Mouse (Mus musculus): ENCODE measurements around the gene Tasp1.
"Not testable (repeated sequence)": the region's sequence is repeated elsewhere in the genome, so short reads cannot be mapped to it uniquely, and the experiment has no call there.

The Tasp1 gene

GRCm38 (mm10) chr2:140058125-140058524 lies 8.5 kb downstream of the Tasp1 start:
- no peak for DNase-seq (ENCODE audit: low spot score in 2 of 2)

DNA sequence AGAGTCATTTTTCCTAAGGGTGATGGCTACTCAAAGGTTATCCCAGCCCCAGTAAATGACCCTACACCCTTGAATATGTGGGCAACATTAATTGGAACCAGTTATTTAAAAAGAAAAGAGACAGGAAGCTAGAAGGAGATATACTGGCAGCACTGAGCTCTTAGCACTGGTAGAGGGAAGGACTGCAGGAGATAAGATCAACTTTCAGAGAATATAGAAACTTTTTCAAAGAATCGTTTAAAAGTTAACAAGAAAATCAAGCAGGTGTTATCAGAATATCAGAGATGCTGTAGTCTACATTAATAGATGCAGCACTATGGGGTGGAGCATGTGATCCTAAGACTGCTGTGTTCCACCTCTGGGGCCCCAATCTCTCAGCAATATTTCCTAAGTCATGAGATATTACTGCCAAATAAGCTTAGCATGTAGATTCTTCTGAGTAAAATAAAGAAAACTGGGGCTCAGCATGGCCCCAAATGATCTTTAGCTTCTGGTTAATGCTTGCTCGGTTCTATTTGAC lies 14.9 kb downstream of the Tasp1 start:
- DNase-seq (ENCODE audit: low spot score in 2 of 2): no peak

GRCm38 (mm10) chr2:140042522-140043131 lies 24.0 kb downstream of the Tasp1 start:
- DNase-seq (ENCODE audit: low spot score in 2 of 2): peak; percentile 28 to 30

DNA sequence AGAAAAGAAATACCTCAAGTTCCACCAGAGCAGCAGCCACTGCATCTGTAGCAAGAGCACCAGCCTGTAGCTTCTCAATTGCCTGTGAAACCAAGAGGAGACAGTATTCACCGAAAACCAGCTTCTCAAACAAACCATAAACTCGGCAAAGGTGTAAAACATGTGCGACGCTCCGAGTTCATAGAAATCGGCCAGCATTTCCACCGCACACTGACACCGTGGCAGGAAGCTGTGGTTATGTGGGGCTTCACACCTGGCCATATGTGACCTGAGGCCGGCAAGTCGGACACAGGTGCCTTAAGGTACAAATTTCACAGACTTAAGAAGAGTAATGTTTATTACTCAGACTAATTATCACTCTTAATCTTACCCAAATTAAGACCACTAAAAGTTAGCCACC lies 24.5 kb downstream of the Tasp1 start:
- DNase-seq (ENCODE audit: low spot score in 2 of 2): peak; percentile 52 to 55

DNA sequence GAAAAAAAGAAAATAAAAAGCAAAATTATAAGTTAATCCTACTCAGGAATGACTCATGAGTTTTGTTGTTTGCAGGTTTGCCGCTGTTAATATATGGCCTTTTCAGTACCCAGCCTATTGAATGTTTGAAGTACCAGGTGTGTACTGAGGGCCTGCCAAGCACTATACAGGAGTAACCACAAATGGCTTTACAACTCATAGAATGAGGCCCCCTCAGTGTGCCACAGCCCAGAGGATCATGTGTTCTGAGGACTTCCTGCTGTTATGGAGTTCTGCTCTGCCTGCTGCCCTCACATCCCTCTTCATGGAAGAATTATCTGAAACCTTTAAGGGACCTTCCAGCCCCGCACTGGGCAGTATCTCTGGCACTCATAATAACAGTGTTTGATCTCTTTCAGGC lies 29.1 kb downstream of the Tasp1 start:
- peak; percentile 33 to 39 for DNase-seq (ENCODE audit: low spot score in 2 of 2)

- DNase-seq (ENCODE audit: low spot score in 2 of 2): no peak
Observed at GRCm38 (mm10) chr2:140036854-140037253, 29.8 kb downstream of the Tasp1 start.

GRCm38 (mm10) chr2:140024937-140025336 lies 41.7 kb downstream of the Tasp1 start:
- DNase-seq (ENCODE audit: low spot score in 2 of 2): no peak

- no peak for DNase-seq (ENCODE audit: low spot score in 2 of 2)
Observed at GRCm38 (mm10) chr2:140007406-140007805, 59.2 kb downstream of the Tasp1 start.

- no peak for DNase-seq (ENCODE audit: low spot score in 2 of 2)
Observed at GRCm38 (mm10) chr2:139998170-139998569, 68.4 kb downstream of the Tasp1 start.

- peak in 1 of 2 experiments; percentile 20 for DNase-seq (ENCODE audit: low spot score in 2 of 2)
Observed at GRCm38 (mm10) chr2:139989907-139990306, 76.7 kb downstream of the Tasp1 start.

DNA sequence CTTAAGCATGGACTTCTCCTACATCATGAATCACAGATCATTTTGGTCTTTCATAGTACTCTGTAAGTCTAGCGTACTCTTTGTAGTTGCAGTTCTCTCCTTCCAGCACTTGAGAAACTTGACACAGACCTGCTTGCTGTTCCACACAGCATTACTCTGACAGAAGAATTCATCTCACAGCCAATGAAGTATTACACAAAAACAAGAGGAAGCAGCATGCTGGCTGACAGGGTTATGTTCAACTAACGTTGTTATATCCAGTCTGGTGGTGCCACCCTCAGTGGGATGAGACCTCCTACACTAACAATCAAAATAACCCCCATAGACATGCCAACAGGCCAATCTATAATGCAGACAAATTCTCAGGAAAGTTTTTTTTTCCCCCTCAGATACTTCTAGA lies 99.2 kb downstream of the Tasp1 start:
- no peak for DNase-seq (ENCODE audit: low spot score in 2 of 2)

DNA sequence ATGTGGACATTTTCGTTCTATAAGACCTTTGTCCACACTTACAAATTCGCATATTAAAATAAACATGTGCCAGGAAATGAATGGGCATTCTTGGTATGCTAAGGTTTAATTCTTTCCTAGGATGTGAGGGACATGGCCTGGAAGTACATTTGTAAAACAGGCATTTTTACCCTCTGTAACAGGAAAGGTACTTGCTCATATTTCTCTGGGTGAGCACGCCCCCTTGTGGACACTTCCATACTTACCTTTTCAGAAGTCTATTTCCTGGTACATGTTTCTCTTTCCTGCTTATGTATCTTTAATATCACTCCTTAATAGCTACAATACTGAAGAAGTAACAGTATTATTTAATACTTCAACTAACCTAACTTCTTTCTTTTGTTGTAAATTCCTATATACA lies 100.3 kb downstream of the Tasp1 start:
- DNase-seq (ENCODE audit: low spot score in 2 of 2): peak; percentile 36 to 69

DNA sequence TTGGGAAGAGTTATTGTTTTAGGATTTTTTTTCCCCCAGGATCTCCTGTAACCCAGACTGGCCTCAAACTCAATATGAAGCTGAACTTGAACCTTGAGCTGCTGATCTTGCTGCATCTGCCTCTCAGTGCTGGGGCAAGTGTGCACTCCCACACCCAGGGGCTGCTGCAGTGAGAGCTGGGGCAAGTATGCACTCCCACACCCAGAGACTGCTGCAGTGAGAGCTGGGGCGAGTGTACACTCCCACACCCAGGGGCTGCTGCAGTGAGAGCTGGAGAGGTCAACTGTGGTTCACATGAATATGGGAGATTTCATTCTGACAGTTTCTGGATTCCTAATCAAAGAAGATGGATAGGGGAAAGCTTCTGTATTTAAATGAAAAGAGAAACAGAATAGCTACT lies 117.8 kb downstream of the Tasp1 start:
- no peak for DNase-seq (ENCODE audit: low spot score in 2 of 2)

- peak; percentile 28 to 34 for DNase-seq (ENCODE audit: low spot score in 2 of 2)
Observed at GRCm38 (mm10) chr2:139937581-139937980, 129.0 kb downstream of the Tasp1 start.

DNA sequence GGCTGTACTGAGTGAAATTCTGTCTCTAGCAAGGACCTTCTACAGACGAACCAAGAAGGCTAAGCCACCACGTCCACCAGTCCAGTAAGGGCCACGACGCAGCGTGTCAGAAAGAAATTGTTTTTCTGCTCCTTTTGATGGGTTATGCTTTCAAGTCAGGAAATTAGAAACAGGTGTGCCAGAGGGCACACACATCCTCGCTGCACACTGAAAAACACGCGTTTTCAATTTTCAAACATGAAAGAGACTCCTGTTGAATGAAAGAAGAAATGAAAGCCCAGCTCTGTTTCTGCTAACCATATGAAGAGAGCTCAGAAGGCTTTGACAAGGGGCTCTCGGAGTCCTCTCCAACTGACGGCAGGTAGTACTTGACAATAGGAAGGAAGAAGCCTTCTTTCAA lies 132.0 kb downstream of the Tasp1 start:
- peak; percentile 45 to 50 for DNase-seq (ENCODE audit: low spot score in 2 of 2)

DNA sequence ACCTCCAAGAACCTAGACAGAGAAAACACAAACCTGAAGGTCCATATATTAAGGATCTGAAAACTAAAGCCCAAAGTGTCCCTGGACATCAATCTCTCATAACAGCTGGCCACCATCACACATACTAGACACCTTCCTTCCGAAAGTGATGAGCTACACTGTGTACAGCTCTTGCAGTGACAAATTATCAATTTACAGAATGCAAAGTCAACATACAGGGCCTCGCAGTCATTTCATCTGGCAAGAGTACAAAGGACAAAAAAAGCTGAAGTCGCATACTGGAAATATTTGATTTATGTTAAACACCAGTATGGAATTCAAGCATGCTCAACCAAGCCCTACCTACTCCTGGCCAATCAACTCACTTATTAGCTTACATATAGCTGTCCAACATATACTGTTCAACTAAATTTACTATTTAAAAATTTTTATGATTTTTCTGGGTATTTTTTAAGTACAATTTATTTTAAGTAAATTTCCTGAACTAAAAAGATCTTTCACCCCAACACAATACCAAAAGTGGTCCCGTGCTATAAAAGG lies 132.5 kb downstream of the Tasp1 start:
- no peak for DNase-seq (ENCODE audit: low spot score in 2 of 2)

DNA sequence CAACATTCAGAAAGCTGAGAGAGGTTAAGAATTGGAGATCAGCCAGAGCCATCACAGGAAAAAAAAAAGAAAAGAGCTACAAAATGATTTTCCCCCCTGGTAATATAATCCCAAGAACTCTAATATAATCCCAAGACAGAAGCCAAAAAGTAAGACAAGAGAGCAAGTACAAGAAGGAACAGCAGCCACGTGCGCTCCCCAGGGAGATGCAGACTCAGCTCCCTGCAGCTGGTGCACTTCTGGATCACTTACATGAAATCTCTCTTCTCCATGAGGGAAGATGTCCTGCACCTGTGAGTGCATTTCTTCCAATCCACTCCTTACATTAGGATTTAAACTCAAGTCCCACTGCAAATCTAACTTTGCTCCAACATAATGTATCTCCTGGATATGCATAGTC lies 134.4 kb downstream of the Tasp1 start:
- no peak for DNase-seq (ENCODE audit: low spot score in 2 of 2)

DNA sequence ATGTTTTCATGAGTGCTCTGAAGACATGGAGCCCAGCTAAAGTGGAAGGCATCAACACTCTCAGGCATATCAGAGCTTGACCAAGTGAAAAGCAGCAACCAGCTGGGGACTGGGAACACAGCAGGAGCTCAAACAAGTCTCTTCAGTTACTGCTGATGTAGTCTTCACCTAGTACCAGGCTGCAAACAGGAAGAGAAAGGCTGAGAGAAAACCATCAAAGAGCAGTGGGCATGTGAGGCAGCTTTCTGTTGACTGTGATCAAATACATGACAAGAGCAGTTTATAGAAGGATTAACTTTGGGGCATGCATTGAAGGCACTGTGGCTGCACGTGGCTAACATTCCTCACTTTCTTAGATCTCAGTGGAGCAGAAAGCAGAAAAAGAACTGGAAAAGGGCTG lies 141.7 kb downstream of the Tasp1 start:
- DNase-seq (ENCODE audit: low spot score in 2 of 2): peak; percentile 25 to 50

GRCm38 (mm10) chr2:139921395-139921794 lies 145.2 kb downstream of the Tasp1 start:
- DNase-seq (ENCODE audit: low spot score in 2 of 2): not testable (repeated sequence)

DNA sequence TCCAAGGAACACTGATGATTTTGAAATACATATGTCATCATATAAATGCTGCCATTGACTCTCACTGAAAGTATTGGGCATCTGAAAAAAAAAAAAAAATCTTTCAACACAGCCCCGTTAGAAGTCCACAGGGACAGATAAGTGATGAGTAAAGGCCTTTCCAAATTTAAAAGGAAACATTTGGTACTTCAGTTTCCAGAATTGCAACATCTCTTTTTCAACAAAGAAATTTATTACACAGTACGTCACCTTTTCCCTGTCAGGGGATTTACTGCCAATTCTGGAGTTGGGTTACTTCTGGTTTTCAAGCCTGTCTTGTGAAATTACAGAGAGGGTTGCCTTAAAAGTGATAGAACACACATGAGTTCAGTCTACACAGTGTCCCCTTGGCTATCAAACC lies 146.8 kb downstream of the Tasp1 start:
- DNase-seq (ENCODE audit: low spot score in 2 of 2): no peak

GRCm38 (mm10) chr2:139906441-139907157 lies 160.0 kb downstream of the Tasp1 start:
- DNase-seq (ENCODE audit: low spot score in 2 of 2): no peak

- DNase-seq (ENCODE audit: low spot score in 2 of 2): no peak
Observed at GRCm38 (mm10) chr2:139891405-139892089, 175.1 kb downstream of the Tasp1 start.
